Mouse (Mus musculus) heart, embryonic 14.5 days (tissue): ENCODE data around the gene Olfr97. TPM values are rescaled to one million over a fixed set of nuclear protein-coding genes. Genes with fewer than 3 reads are reported as not detected.

Experiments
- ATAC-seq: fragments of 200-750 bp; cut with Nextera tagmentation; 2 replicates; pipeline ENCODE4 v1.8.0; 2017; ENCODE audit warnings: low read depth, moderate TSS enrichment; ENCODE audit not compliant: insufficient number of reproducible peaks, insufficient read depth, low FRiP score
- H3K27ac ChIP-seq, 2 experiments: fragments of 200-500 bp in 1 of 2; fragments of 300-500 bp in 1 of 2; sonication (generic) in 1 of 2; replicated peaks in 1 of 2; 2 replicates each; pipeline ENCODE4 v1.5.1; 2012 to 2014; ENCODE audit warnings: low read depth in 2 of 2, low read length in 2 of 2, control low read depth in 1 of 2, mild to moderate bottlenecking in 1 of 2, mixed read lengths in 1 of 2; ENCODE audit not compliant: control insufficient read depth in 1 of 2, insufficient read depth in 1 of 2
- H3K27me3 ChIP-seq: fragments of 300-500 bp; sonication (generic); 2 replicates; pipeline ENCODE4 v1.6.1; 2014; ENCODE audit warnings: mild to moderate bottlenecking, low read length, control low read depth; ENCODE audit not compliant: control insufficient read depth, insufficient read depth
- H3K36me3 ChIP-seq: fragments of 300-500 bp; sonication (generic); 2 replicates; pipeline ENCODE4 v1.6.1; 2014; ENCODE audit warnings: mild to moderate bottlenecking, control low read depth, low read length, mixed read lengths; ENCODE audit not compliant: control insufficient read depth, insufficient read depth
- H3K4me1 ChIP-seq, 2 experiments: fragments of 200-500 bp in 1 of 2; fragments of 300-500 bp in 1 of 2; sonication (generic) in 1 of 2; 2 replicates each; pipeline ENCODE4 v1.6.1; 2012 to 2014; ENCODE audit warnings: low read length in 2 of 2, control low read depth in 1 of 2, mixed read lengths in 1 of 2; ENCODE audit not compliant: control insufficient read depth in 2 of 2, insufficient read depth in 2 of 2
- H3K4me2 ChIP-seq: fragments of 300-500 bp; sonication (generic); 2 replicates; pipeline ENCODE4 v1.6.1; 2014; ENCODE audit warnings: mild to moderate bottlenecking, low read length
- H3K4me3 ChIP-seq, 2 experiments: fragments of 200-500 bp in 1 of 2; fragments of 300-500 bp in 1 of 2; sonication (generic) in 1 of 2; 2 replicates each; pipeline ENCODE4 v1.5.1; 2012 to 2014; ENCODE audit warnings: low read length in 2 of 2, mild to moderate bottlenecking in 2 of 2, control low read depth in 1 of 2, low read depth in 1 of 2, moderate library complexity in 1 of 2; ENCODE audit not compliant: control insufficient read depth in 1 of 2, insufficient read depth in 1 of 2
- H3K9ac ChIP-seq: fragments of 300-500 bp; sonication (generic); 2 replicates; pipeline ENCODE4 v1.6.1; 2014; ENCODE audit warnings: mild to moderate bottlenecking, low read length
- H3K9me3 ChIP-seq: fragments of 300-500 bp; sonication (generic); 2 replicates; pipeline ENCODE4 v1.6.1; 2016; ENCODE audit warnings: low read length, control low read depth; ENCODE audit not compliant: control insufficient read depth
- WGBS: fragments of 180-500 bp; shearing (Covaris S2); extraction: QIAGEN DNeasy Blood & Tissue Kit; methylation state at CpG from one replicate; pipeline ENCODE4 v1.1.7; 2014; 5-methylcytosine and 5-hydroxymethylcytosine counted together
- polyA plus RNA-seq: library from polyadenylated mRNA; unstranded; fragments of >200 nt; fragmentation: Nextera tagmentation; extraction: Ambion mirVana; gene quantifications from 2 replicates; pipeline ENCODE4 v1.2.1, GENCODE M21; 2014

Olfr97 gene
- polyA plus RNA-seq, 1 experiment from 2014 or later = not detected

DNA sequence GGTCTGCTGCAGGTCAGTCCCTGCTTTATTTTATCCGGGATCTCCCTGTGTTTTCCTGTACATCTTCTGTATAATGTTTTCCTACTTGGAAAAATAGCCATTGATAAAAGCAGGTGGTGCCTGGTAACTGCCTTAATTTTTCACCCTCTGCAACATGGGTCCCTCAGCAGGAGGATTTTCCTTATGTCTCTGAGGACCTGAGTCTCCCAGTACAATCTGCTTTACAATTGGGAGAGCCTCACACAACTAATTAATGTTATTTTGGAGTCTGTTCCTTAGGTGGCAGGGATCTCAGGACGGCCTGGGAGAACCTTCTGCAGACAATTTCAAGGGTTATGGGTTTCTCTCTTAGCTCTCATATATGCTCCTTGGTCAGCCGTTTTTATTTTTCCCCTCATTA is 24.1 kb downstream of the Olfr97 start, which contains the start of gene Olfr95:
TSS of gene Olfr95 (minus strand) at position 101 of the 400 bp plus-strand sequence.
- H3K27ac ChIP-seq = no peak within 1 kb of the TSS
- H3K36me3 ChIP-seq = no peaks in the 10 kb centered on the region
- no peak for ATAC-seq
- no peak within 1 kb of the TSS for H3K9ac ChIP-seq
- H3K4me3 ChIP-seq = no peak within 1 kb of the TSS
- H3K27me3 ChIP-seq = peaks cover 13% of the 10 kb centered on the region
- no peaks in the 10 kb centered on the region for H3K4me1 ChIP-seq
- H3K9me3 ChIP-seq = peaks cover 6% of the 10 kb centered on the region; the same call in 1 of the 2 replicates
- WGBS = 63% methylated on average over 3 of the region's 3 CpGs
- no peak within 1 kb of the TSS for H3K4me2 ChIP-seq

GRCm38 (mm10) chr17:37210884-37211768 is 26.0 kb downstream of the Olfr97 start:
- Histone ChIP-seq H3K9me3 (no peaks in the 10 kb centered on the region), H3K9ac (no peak overlapping the region), H3K4me1 (no peaks in the 10 kb centered on the region), H3K27me3 (peaks cover 13% of the 10 kb centered on the region), H3K4me3 (peak overlapping the region; percentile 2 to 5; a peak in 1 of 4 replicates), H3K4me2 (peak overlapping the region; percentile 44), H3K36me3 (no peaks in the 10 kb centered on the region), H3K27ac (no peak overlapping the region)
- ATAC-seq = no peak
- WGBS = 14% methylated on average over 40 of the region's 40 CpGs

DNA sequence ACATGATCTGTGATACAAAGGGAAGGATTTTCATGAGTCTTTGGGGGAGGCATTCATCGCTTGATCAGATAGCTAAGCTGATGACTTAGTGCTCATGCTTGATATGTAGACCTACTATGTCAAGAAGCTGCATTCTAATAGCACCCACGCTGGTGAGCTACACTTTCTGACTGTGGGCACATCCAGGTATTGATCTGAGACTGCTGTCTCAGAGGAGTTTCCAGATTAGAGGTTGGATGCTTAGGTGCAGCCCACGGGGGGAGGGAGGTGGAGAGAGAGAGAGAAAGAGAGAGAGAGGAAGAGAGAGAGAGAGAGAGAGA is 33.3 kb downstream of the Olfr97 start:
- H3K27ac ChIP-seq = no peak overlapping the region
- peaks cover 10% of the 10 kb centered on the region for H3K27me3 ChIP-seq
- no peaks in the 10 kb centered on the region for H3K4me1 ChIP-seq
- no peak overlapping the region for H3K4me2 ChIP-seq
- no peak overlapping the region for H3K4me3 ChIP-seq
- no peaks in the 10 kb centered on the region for H3K36me3 ChIP-seq
- H3K9ac ChIP-seq = no peak overlapping the region
- no peak for ATAC-seq
- WGBS = 29% methylated on average over 3 of the region's 3 CpGs
- no peaks in the 10 kb centered on the region for H3K9me3 ChIP-seq

DNA sequence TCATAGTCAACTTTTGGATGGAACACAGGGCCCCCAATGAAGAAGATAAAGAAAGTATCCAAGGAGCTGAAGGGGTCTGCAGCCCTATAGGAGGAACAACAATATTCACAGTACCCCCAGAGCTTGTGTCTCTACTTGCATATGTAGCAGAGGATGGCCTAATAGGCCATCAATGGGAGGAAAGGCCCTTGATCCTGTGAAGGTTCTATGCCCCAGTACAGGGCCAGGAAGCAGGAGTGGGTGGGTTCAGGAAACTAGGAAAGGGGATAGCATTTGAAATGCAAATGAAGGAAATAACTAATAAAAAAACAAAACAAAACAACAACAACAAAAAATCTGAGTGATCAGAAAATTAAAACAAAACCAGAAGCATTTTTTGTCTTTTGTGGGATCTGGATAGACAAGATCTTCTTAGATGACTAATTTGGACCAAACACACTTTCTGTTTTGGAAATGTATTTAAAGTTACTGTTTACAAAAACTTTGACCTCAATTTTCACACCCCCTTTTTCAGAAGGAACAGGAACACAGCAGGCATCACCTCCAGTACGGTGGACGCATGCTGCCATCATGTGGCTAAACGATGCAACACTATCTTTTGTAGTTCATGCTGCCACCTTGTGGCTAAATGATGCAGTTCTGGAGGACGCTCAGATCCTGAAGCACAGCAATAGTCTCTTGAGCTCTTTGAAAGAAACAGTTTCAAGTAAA is 33.8 kb downstream of the Olfr97 start:
- Histone ChIP-seq H3K4me1 (no peaks in the 10 kb centered on the region), H3K27me3 (peaks cover 15% of the 10 kb centered on the region), H3K4me3 (no peak overlapping the region), H3K9ac (no peak overlapping the region), H3K36me3 (no peaks in the 10 kb centered on the region), H3K9me3 (no peaks in the 10 kb centered on the region), H3K4me2 (no peak overlapping the region), H3K27ac (no peak overlapping the region)
- 1% methylated on average over 4 of the region's 4 CpGs for WGBS
- ATAC-seq = no peak

- Histone ChIP-seq H3K9me3 (no peaks in the 10 kb centered on the region), H3K36me3 (no peaks in the 10 kb centered on the region), H3K4me3 (no peak within 1 kb of the TSS), H3K27me3 (peaks cover 40% of the 10 kb centered on the region), H3K4me2 (no peak within 1 kb of the TSS), H3K9ac (no peak within 1 kb of the TSS), H3K27ac (no peak within 1 kb of the TSS), H3K4me1 (peaks cover 0 to 11% of the 10 kb centered on the region in 2 experiments; a peak in 2 of 4 replicates)
- 69% methylated on average over 2 of the region's 2 CpGs for WGBS
- ATAC-seq = no peak
Measured at GRCm38 (mm10) chr17:37200894-37201293, 36.2 kb downstream of the Olfr97 start, which contains the start of gene Olfr94. Gene Olfr94, minus strand, starts transcription at chr17:37200994.

DNA sequence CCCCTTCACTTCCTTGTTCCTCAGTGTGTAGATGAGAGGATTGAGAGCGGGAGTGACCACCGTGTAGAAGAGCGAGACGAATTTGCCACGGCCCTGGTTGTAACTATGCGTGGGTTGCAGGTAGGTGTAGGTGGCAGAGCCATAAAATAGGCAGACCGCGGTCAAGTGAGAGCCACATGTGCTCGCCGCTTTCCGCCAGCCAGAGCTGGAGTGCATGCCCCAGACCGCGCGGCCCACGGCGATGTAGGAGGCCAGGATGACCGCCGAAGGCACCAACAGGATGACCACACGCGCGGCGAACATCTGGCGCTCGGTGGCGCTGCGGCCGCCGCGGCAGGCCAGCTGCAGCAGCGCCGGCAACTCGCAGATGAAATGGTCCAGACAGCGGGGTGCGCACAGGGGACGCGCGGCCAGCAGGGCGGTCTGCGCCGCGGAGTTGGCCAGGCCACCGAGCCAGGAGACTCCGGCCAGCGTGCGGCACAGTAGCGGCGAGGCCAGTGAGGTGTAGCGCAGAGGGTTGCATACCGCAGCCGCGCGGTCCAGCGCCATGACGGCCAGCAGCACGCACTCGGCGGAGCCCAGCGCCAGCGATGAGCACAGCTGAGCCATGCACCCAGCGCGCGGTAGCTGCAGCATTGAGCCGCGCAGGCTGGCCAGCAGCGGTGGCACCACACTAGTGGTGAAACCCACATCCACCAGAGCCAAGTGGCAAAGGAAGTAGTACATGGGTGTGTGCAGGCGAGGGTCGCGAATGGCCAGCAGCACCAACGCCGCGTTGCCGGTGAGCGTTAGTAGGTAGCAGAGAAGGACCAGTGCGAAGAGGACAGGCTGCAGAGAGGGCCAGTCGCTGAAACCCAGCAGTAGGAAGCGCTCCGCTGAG is 40.0 kb downstream of the Olfr97 start:
- Histone ChIP-seq H3K4me1 (peaks cover 0 to 11% of the 10 kb centered on the region in 2 experiments; a peak in 2 of 4 replicates), H3K9ac (peak overlapping the region; percentile 13; the same call in 1 of the 2 replicates), H3K4me3 (peak overlapping the region; percentile 39 to 46), H3K4me2 (peak overlapping the region; percentile 88), H3K27ac (no peak overlapping the region), H3K9me3 (no peaks in the 10 kb centered on the region), H3K36me3 (no peaks in the 10 kb centered on the region), H3K27me3 (peaks cover 52% of the 10 kb centered on the region)
- 1% methylated on average over 77 of the region's 77 CpGs for WGBS
- ATAC-seq = peak; percentile 21; the same call in 1 of the 2 replicates

GRCm38 (mm10) chr17:37194782-37195181 is 42.3 kb downstream of the Olfr97 start:
- H3K4me2 ChIP-seq = no peak overlapping the region
- no peak overlapping the region for H3K9ac ChIP-seq
- H3K36me3 ChIP-seq = no peaks in the 10 kb centered on the region
- H3K27me3 ChIP-seq = peaks cover 49% of the 10 kb centered on the region
- H3K4me3 ChIP-seq = no peak overlapping the region
- WGBS = 80% methylated on average over 5 of the region's 5 CpGs
- no peak overlapping the region for H3K27ac ChIP-seq
- H3K9me3 ChIP-seq = no peaks in the 10 kb centered on the region
- ATAC-seq = no peak
- peaks cover 0 to 11% of the 10 kb centered on the region in 2 experiments; a peak in 2 of 4 replicates for H3K4me1 ChIP-seq
